Mouse (Mus musculus) CH12.LX (cell line): Measurements from ENCODE around the gene Scp2d1. TPM values are rescaled to one million over a fixed set of nuclear protein-coding genes. Genes with fewer than 3 reads are reported as not detected.

ENCODE experiments used
- DNase-seq: peaks from one replicate; pipeline ENCODE4 v3.0.0-alpha.2; 2013; ENCODE audit errors: extremely low read depth
- H3K27ac ChIP-seq: 2 replicates; pipeline ENCODE4 v1.5.1; 2012; ENCODE audit warnings: low read depth, mild to moderate bottlenecking, control low read depth, moderate library complexity; ENCODE audit not compliant: insufficient read depth
- H3K27me3 ChIP-seq: replicated peaks from 2 replicates; pipeline ENCODE3; 2012; ENCODE audit warnings: inconsistent platforms
- H3K36me3 ChIP-seq, 2 experiments: replicated peaks in 1 of 2; 2 replicates each; pipeline versions ENCODE3 to v1.6.1; 2012; ENCODE audit warnings: inconsistent platforms in 1 of 2, low read length in 1 of 2, mild to moderate bottlenecking in 1 of 2, mixed read lengths in 1 of 2, moderate library complexity in 1 of 2; ENCODE audit not compliant: control insufficient read depth in 1 of 2, insufficient read depth in 1 of 2
- H3K4me1 ChIP-seq, 2 experiments: 2 replicates each; pipeline ENCODE4 v1.6.1; 2012; ENCODE audit warnings: inconsistent platforms in 1 of 2, moderate library complexity in 1 of 2; ENCODE audit not compliant: insufficient read depth in 2 of 2, control insufficient read depth in 1 of 2
- H3K4me2 ChIP-seq: 2 replicates; pipeline ENCODE4 v1.6.1; 2012; ENCODE audit warnings: low read depth, mild to moderate bottlenecking, control low read depth; ENCODE audit not compliant: poor library complexity, insufficient read depth, severe bottlenecking
- H3K4me3 ChIP-seq, 3 experiments: fragments of 150-350 bp in 1 of 3; sonication (generic) in 1 of 3; replicated peaks in 1 of 3; 2 replicates each; pipeline versions ENCODE3 to v1.5.1; 2011 to 2012; ENCODE audit warnings: low read depth in 2 of 3, low read length in 2 of 3, mild to moderate bottlenecking in 2 of 3, moderate library complexity in 2 of 3, control low read depth in 1 of 3, improper control_type of control experiment in 1 of 3, inconsistent platforms in 1 of 3, mixed read lengths in 1 of 3; ENCODE audit not compliant: poor library complexity in 1 of 3
- H3K79me2 ChIP-seq: replicated peaks from 2 replicates; pipeline ENCODE4 v1.6.1; 2012; ENCODE audit warnings: mild to moderate bottlenecking, moderate library complexity; ENCODE audit not compliant: control insufficient read depth, poor library complexity, insufficient read depth, severe bottlenecking; ENCODE audit errors: extremely low read depth
- H3K9ac ChIP-seq: 2 replicates; pipeline ENCODE4 v1.6.1; 2012; ENCODE audit warnings: low read depth, mild to moderate bottlenecking, control low read depth, moderate library complexity; ENCODE audit not compliant: insufficient read depth
- H3K9me3 ChIP-seq: replicated peaks from 2 replicates; pipeline ENCODE3; 2012; ENCODE audit warnings: low read length, inconsistent platforms, mixed read lengths
- BHLHE40 ChIP-seq: IDR thresholded peaks from 2 replicates; pipeline ENCODE4 v1.6.1; 2011; ENCODE audit warnings: mild to moderate bottlenecking, low read depth, low read length, improper control_type of control experiment
- CTCF ChIP-seq, 2 experiments: IDR thresholded peaks in 1 of 2; conservative IDR thresholded peaks in 1 of 2; 2 replicates each; pipeline ENCODE4 v1.5.1; 2011 to 2012; ENCODE audit warnings: low read depth in 2 of 2, low read length in 2 of 2, improper control_type of control experiment in 1 of 2, inconsistent platforms in 1 of 2, mild to moderate bottlenecking in 1 of 2, moderate library complexity in 1 of 2
- E2F4 ChIP-seq: IDR thresholded peaks from 2 replicates; pipeline ENCODE4 v1.6.1; 2011; ENCODE audit warnings: low read depth, low read length, improper control_type of control experiment; ENCODE audit not compliant: insufficient replicate concordance
- ELF1 ChIP-seq: IDR thresholded peaks from 2 replicates; pipeline ENCODE4 v1.6.1; 2014; ENCODE audit warnings: low read depth, mild to moderate bottlenecking, inconsistent platforms, low read length, improper control_type of control experiment
- JUND ChIP-seq: conservative IDR thresholded peaks from 2 replicates; pipeline ENCODE4 v1.6.1; 2011; ENCODE audit warnings: low read depth, low read length, improper control_type of control experiment
- MAX ChIP-seq: IDR thresholded peaks from 2 replicates; pipeline ENCODE4 v1.6.1; 2011; ENCODE audit warnings: low read length, improper control_type of control experiment
- PAX5 ChIP-seq: IDR thresholded peaks from 2 replicates; pipeline ENCODE4 v1.6.1; 2012; ENCODE audit warnings: low read length, inconsistent platforms, mixed read lengths
- RCOR1 ChIP-seq: conservative IDR thresholded peaks from 2 replicates; pipeline ENCODE4 v1.6.1; 2012; ENCODE audit warnings: low read depth, mild to moderate bottlenecking, inconsistent platforms, low read length, improper control_type of control experiment
- TCF12 ChIP-seq: IDR thresholded peaks from 2 replicates; pipeline ENCODE4 v1.6.1; 2014; ENCODE audit warnings: low read depth, mild to moderate bottlenecking, inconsistent platforms, low read length, improper control_type of control experiment
- UBTF ChIP-seq: IDR thresholded peaks from 2 replicates; pipeline ENCODE4 v1.6.1; 2012; ENCODE audit warnings: low read depth, mild to moderate bottlenecking, inconsistent platforms, low read length, improper control_type of control experiment, moderate library complexity
- USF1 ChIP-seq: IDR thresholded peaks from 2 replicates; pipeline ENCODE4 v1.6.1; 2014; ENCODE audit warnings: low read depth, mild to moderate bottlenecking, inconsistent platforms, low read length, improper control_type of control experiment
- ZC3H11A ChIP-seq: IDR thresholded peaks from 2 replicates; pipeline ENCODE4 v1.6.1; 2012; ENCODE audit warnings: low read depth, mild to moderate bottlenecking, inconsistent platforms, low read length, improper control_type of control experiment
- ZKSCAN1 ChIP-seq: IDR thresholded peaks from 2 replicates; pipeline ENCODE4 v1.6.1; 2012; ENCODE audit warnings: low read depth, inconsistent platforms, low read length, improper control_type of control experiment, borderline replicate concordance
- ZMIZ1 ChIP-seq: IDR thresholded peaks from 2 replicates; pipeline ENCODE4 v1.6.1; 2012; ENCODE audit warnings: low read depth, mild to moderate bottlenecking, inconsistent platforms, low read length, improper control_type of control experiment
- dilution Hi-C: fragments of 300-500 bp; cut with MboI; formaldehyde crosslinking; loops from 2 replicates; pipeline ENCODE4 v1.14.3; 2020; ENCODE audit warnings: low sequenced_read_pairs; ENCODE audit not compliant: extremely low pct_unique_long_range_greater_than_20kb, extremely low pct_ligation_motif_present
- in situ Hi-C: fragments of 300-500 bp; cut with MboI; formaldehyde crosslinking; loops from 3 replicates; pipeline ENCODE4 v1.14.3; 2019; ENCODE audit warnings: low sequenced_read_pairs, low pct_ligation_motif_present, low pct_unique_long_range_greater_than_20kb, mixed read lengths
- polyA plus RNA-seq: library from polyadenylated mRNA; unstranded; fragments of >175 nt; gene quantifications from 2 replicates; pipeline ENCODE4 v1.2.1, GENCODE M21; 2012; ENCODE audit warnings: low read depth; ENCODE audit not compliant: insufficient read length
- total RNA-seq, 2 experiments: library from RNA; depleted of rRNA; stranded (reverse); fragments of 300-350 nt in 1 of 2; fragments of >200 nt in 1 of 2; gene quantifications; 2 replicates each; pipeline ENCODE4 v1.2.3; 2012 to 2014

The Scp2d1 gene
- total and polyA plus RNA-seq, 3 experiments: not detected

GRCm38 (mm10) chr2:144791671-144792294 lies 31.7 kb upstream of the Scp2d1 start:
- H3K27ac ChIP-seq: no peak overlapping the region
- TF ChIP-seq PAX5: no peak
- TF ChIP-seq ZMIZ1: no peak
- no peak for TF ChIP-seq ZKSCAN1
- no peak for TF ChIP-seq UBTF
- H3K9ac ChIP-seq: no peak overlapping the region
- H3K4me2 ChIP-seq: no peak overlapping the region
- no peaks in the 10 kb centered on the region for H3K9me3 ChIP-seq
- H3K79me2 ChIP-seq: no peaks in the 10 kb centered on the region
- H3K4me1 ChIP-seq: peaks cover 4 to 12% of the 10 kb centered on the region in 2 experiments; a peak in 3 of 4 replicates
- in situ Hi-C loops (no loop called here), dilution Hi-C loops (no loop called here)
- no peak overlapping the region for H3K4me3 ChIP-seq
- no peaks in the 10 kb centered on the region for H3K27me3 ChIP-seq
- no peaks in the 10 kb centered on the region for H3K36me3 ChIP-seq
- DNase-seq: no peak

GRCm38 (mm10) chr2:144797515-144797914 lies 25.9 kb upstream of the Scp2d1 start:
- dilution Hi-C loops (no loop called here), in situ Hi-C loops (no loop called here)
- H3K4me1 ChIP-seq: peaks cover 12 to 36% of the 10 kb centered on the region in 2 experiments; a peak in 3 of 4 replicates
- H3K9me3 ChIP-seq: no peaks in the 10 kb centered on the region
- H3K4me3 ChIP-seq: no peak overlapping the region
- peak overlapping the region; percentile 57 for H3K4me2 ChIP-seq
- no peak for TF ChIP-seq E2F4
- TF ChIP-seq ZC3H11A: no peak
- TF ChIP-seq CTCF (conservative IDR thresholded peaks at IDR 0.05 in 1 of 2, IDR thresholded peaks at IDR 0.05 in 1 of 2; ENCODE audit: low read depth in 2 of 2, low read length in 2 of 2): no peak
- DNase-seq: no peak
- H3K27ac ChIP-seq: no peak overlapping the region
- H3K9ac ChIP-seq: no peak overlapping the region
- no peaks in the 10 kb centered on the region for H3K79me2 ChIP-seq
- no peaks in the 10 kb centered on the region for H3K27me3 ChIP-seq
- no peaks in the 10 kb centered on the region for H3K36me3 ChIP-seq

GRCm38 (mm10) chr2:144807766-144808754 lies 15.4 kb upstream of the Scp2d1 start:
- Histone ChIP-seq H3K4me2 (peak overlapping the region; percentile 25), H3K27ac (no peak overlapping the region), H3K27me3 (no peaks in the 10 kb centered on the region), H3K36me3 (no peaks in the 10 kb centered on the region), H3K9me3 (no peaks in the 10 kb centered on the region), H3K9ac (no peak overlapping the region), H3K79me2 (no peaks in the 10 kb centered on the region), H3K4me1 (peaks cover 5 to 22% of the 10 kb centered on the region in 2 experiments), H3K4me3 (no peak overlapping the region)
- dilution Hi-C loops: no loop called here
- in situ Hi-C loops: no loop called here
- DNase-seq: no peak
- TF ChIP-seq USF1: no peak
- TF ChIP-seq BHLHE40: no peak
- TF ChIP-seq UBTF: no peak
- TF ChIP-seq ELF1: no peak
- TF ChIP-seq JUND: no peak
- TF ChIP-seq RCOR1: no peak
- TF ChIP-seq TCF12: no peak
- no peak for TF ChIP-seq MAX
